ENCODE assay signal across 16 mouse cellular contexts in the genomic region with DNA sequence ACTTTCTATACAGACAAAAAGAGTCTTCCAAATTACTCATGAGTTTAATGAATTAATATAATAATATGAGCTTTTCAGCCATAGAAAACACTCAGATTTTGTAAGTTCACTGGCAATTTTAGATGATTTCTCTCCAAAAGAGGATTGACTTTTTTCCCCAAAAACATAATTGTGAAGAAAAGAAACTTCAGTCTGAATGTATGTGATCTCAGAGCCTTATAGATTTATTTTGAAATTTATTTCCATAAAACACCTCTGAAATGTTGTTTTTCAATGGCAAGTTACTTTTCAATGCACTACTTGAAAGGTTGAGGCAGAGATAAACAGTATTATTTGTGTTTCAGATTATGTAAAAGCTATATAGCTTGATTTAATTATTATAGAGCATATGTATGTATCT.
"Had no signal": no experiment of that assay in that cellular context is flagged by ENCODE, and none has a peak within 500 bp of the region (broad histone marks: within the 10 kb centered on the region; RNA-seq: fewer than 3 reads in every experiment).

No protein-coding gene starts in this region.

- DNase-seq: cerebellum, adult 9-10 months; cerebellum, adult 9-11 months; cerebellum, postnatal 10 days; cerebellum, postnatal 14 days; cerebellum, postnatal 25 days; cerebellum, postnatal 36 days; embryo, embryonic 11 days; forebrain, postnatal 0 days; gastrocnemius, adult 2 months; gastrocnemius, postnatal 10 days; gastrocnemius, postnatal 14 days; gastrocnemius, postnatal 25 days; gastrocnemius, postnatal 36 days; heart, adult 11 months; heart, adult 18-20 months; heart, adult 2 months had no signal
